Mouse (Mus musculus) induced T-regulatory cell, adult 2 months (primary cell): ENCODE data around the gene Rnf183.
"Not testable (repeated sequence)": the region's sequence is repeated elsewhere in the genome, so short reads cannot be mapped to it uniquely, and the experiment has no call there.

Source experiments
- DNase-seq: peaks from one replicate; pipeline ENCODE4 v3.0.0-alpha.2; 2012; ENCODE audit warnings: low read depth

The Rnf183 gene

GRCm38 (mm10) chr4:62435081-62435480 lies at the start of gene Rnf183:
TSS of gene Rnf183 (minus strand) at chr4:62435252.
- DNase-seq, result no peak

- peak; percentile 84 for DNase-seq
These were observed 45.9 kb upstream of the Rnf183 start for GRCm38 (mm10) chr4:62480709-62481605.

- peak; percentile 81 for DNase-seq
These were observed 45.1 kb upstream of the Rnf183 start, which contains the start of gene Bspry for GRCm38 (mm10) chr4:62479937-62480708. TSS of gene Bspry (plus strand) at chr4:62480053.

GRCm38 (mm10) chr4:62479593-62479936 lies 44.5 kb upstream of the Rnf183 start:
- DNase-seq, result not testable (repeated sequence)

- peak; percentile 8 for DNase-seq
These were observed 42.6 kb upstream of the Rnf183 start for GRCm38 (mm10) chr4:62477542-62478244.

GRCm38 (mm10) chr4:62475793-62476192 lies 40.7 kb upstream of the Rnf183 start:
- DNase-seq, result peak; percentile 71

GRCm38 (mm10) chr4:62475131-62475530 lies 40.1 kb upstream of the Rnf183 start:
- no peak for DNase-seq

- DNase-seq, result no peak
These were observed 37.0 kb upstream of the Rnf183 start for GRCm38 (mm10) chr4:62472071-62472470.

- peak; percentile 90 for DNase-seq
These were observed 35.6 kb upstream of the Rnf183 start, which contains the start of gene Wdr31 for GRCm38 (mm10) chr4:62470598-62471051. TSS of gene Wdr31 (minus strand) at chr4:62470896.

- peak; percentile 27 for DNase-seq
These were observed 33.1 kb upstream of the Rnf183 start for GRCm38 (mm10) chr4:62468158-62468557.

GRCm38 (mm10) chr4:62463124-62463523 lies 28.1 kb upstream of the Rnf183 start:
- DNase-seq, result no peak

- no peak for DNase-seq
These were observed 25.3 kb upstream of the Rnf183 start for GRCm38 (mm10) chr4:62460348-62460747.

GRCm38 (mm10) chr4:62459081-62459480 lies 24.0 kb upstream of the Rnf183 start:
- DNase-seq, result no peak

GRCm38 (mm10) chr4:62454995-62455394 lies 19.9 kb upstream of the Rnf183 start:
- DNase-seq, result peak; percentile 63

- DNase-seq, result no peak
These were observed 5.9 kb upstream of the Rnf183 start for GRCm38 (mm10) chr4:62440986-62441385.

- no peak for DNase-seq
These were observed 5.5 kb upstream of the Rnf183 start for GRCm38 (mm10) chr4:62440544-62440943.

- DNase-seq, result no peak
These were observed 4.7 kb upstream of the Rnf183 start for GRCm38 (mm10) chr4:62439793-62440192.

GRCm38 (mm10) chr4:62437871-62438270 lies 2.8 kb upstream of the Rnf183 start:
- DNase-seq, result no peak

GRCm38 (mm10) chr4:62437256-62437778 lies 2.3 kb upstream of the Rnf183 start:
- DNase-seq, result no peak

- DNase-seq, result no peak
These were observed 847 bp downstream of the Rnf183 start for GRCm38 (mm10) chr4:62433939-62434870.

- DNase-seq, result no peak
These were observed 3.5 kb downstream of the Rnf183 start for GRCm38 (mm10) chr4:62431522-62431921.
